In the genomic region with DNA sequence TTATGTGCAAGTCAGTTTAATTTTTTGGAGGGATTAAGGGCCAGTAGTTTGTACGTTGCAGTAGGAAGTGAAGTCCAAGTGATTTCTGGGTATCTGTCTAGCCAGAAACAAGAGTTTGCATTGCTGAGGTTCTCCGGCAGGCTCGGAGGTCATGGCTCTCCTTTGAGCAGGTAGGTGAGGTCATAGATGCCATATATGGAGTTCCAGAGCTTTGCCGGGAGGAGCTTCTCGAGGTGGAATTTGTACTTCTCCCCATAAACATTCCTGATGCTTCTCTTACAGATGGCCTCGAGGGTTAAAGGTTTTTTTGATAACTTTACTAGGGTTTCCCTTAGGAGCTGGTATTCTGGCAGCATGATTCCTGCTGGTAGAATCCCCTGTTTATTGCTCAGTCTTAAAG, we compare ENCODE assay signal across 28 mouse cellular contexts. TPM values are rescaled to one million over a fixed set of nuclear protein-coding genes. Genes with fewer than 3 reads are reported as not detected.
"Had no signal": no experiment of that assay in that cellular context is flagged by ENCODE, and none has a peak within 500 bp of the region (broad histone marks: within the 10 kb centered on the region; RNA-seq: fewer than 3 reads in every experiment).

No protein-coding gene starts in this region.

- H3K9ac ChIP-seq: limb, embryonic 13.5 days; liver, embryonic 13.5 days; lung, embryonic 14.5 days; midbrain, embryonic 12.5 days; midbrain, embryonic 15.5 days; neural tube, embryonic 12.5 days; neural tube, embryonic 15.5 days had no signal

- H3K27me3 ChIP-seq: limb, embryonic 13.5 days; liver, embryonic 13.5 days; midbrain, embryonic 12.5 days; midbrain, embryonic 15.5 days; neural tube, embryonic 12.5 days; neural tube, embryonic 15.5 days had no signal

- H3K4me3 ChIP-seq: layer of hippocampus, adult 2 months; limb, embryonic 10.5 days; limb, embryonic 13.5 days; liver, embryonic 13.5 days; midbrain, embryonic 12.5 days; midbrain, embryonic 15.5 days; neural tube, embryonic 12.5 days; neural tube, embryonic 15.5 days had no signal

- H3K9me3 ChIP-seq: limb, embryonic 10.5 days; limb, embryonic 13.5 days; liver, embryonic 13.5 days; midbrain, embryonic 12.5 days; midbrain, embryonic 15.5 days; neural tube, embryonic 12.5 days; neural tube, embryonic 15.5 days had no signal

- H3K4me2 ChIP-seq: limb, embryonic 13.5 days; liver, embryonic 13.5 days; lung, embryonic 14.5 days; midbrain, embryonic 12.5 days; midbrain, embryonic 15.5 days; neural tube, embryonic 12.5 days; neural tube, embryonic 15.5 days had no signal

- H3K27ac ChIP-seq: layer of hippocampus, adult 2 months; limb, embryonic 10.5 days; limb, embryonic 13.5 days; liver, embryonic 13.5 days; macrophage; midbrain, embryonic 12.5 days; midbrain, embryonic 15.5 days; neural tube, embryonic 12.5 days; neural tube, embryonic 15.5 days; stomach, postnatal 0 days had no signal

- DNase-seq: kidney, adult 11 months; kidney, adult 8-10 months; kidney, postnatal 14 days; kidney, postnatal 4 days; layer of hippocampus, adult 9-11 months; liver; liver, embryonic 13.5 days; lung, embryonic 14.5 days; right cerebral cortex, adult 18-20 months; right cerebral cortex, postnatal 14 days; thymus, adult 2 months; thymus, postnatal 14 days; thymus, postnatal 4 days had no signal

- ATAC-seq: lung, postnatal 0 days; midbrain, embryonic 15.5 days had no signal

- H3K4me1 ChIP-seq: limb, embryonic 10.5 days; limb, embryonic 13.5 days; midbrain, embryonic 12.5 days; midbrain, embryonic 15.5 days; neural tube, embryonic 12.5 days; neural tube, embryonic 15.5 days had no signal

RNA-seq across cellular contexts. Expression of a gene that starts 6.7 kb away (rescaled TPM):
- total RNA-seq: left cerebral cortex, adult 18-20 months; left cerebral cortex, postnatal 25 days; megakaryocyte, adult 5-6 weeks had no signal
- polyA plus RNA-seq: macrophage; thymus, adult 2 months had no signal

RNA-seq across cellular contexts. Expression of a gene that starts 37.2 kb away (rescaled TPM):
- polyA plus RNA-seq: kidney, embryonic 16.5 days; liver, embryonic 13.5 days; lung, postnatal 0 days; spleen, adult 2 months; stomach, postnatal 0 days had no signal

RNA-seq across cellular contexts. Expression of a gene that starts 42.1 kb away (rescaled TPM):
- polyA plus RNA-seq: macrophage had no signal
